Mouse (Mus musculus): ENCODE measurements around the gene Hist3h2a.

DNA sequence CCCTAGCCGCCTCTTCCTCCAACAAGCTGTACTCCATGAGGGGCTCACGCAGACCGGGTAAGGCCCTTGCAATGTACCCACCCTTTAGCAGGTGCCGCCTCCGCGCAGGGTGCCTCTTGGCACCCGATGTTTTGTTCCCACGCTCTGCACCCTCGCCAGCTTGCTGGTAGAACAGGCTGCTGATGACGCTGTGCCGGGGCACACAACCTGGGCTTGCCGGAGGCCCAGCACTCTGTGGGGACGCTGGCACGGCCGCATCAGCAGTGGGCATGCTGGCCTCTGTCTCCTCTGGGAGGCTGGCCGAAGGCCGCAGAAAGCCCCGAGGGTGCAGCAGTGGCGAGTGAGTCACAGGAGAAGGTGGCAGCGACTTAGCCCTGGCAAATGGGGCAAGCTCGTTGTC is 46.1 kb downstream of the Hist3h2a start:
- no peak for TF ChIP-seq CTCF (IDR thresholded peaks at IDR 0.05; ENCODE audit: low read depth, low read length)
- no peak for TF ChIP-seq GATA1 (IDR thresholded peaks at IDR 0.05; ENCODE audit: borderline replicate concordance, low read length)
- no peak for TF ChIP-seq GATA2 (IDR thresholded peaks at IDR 0.05; ENCODE audit: borderline replicate concordance, low read depth, low read length)
